Mouse (Mus musculus): ENCODE data around the gene Skor1. TPM values are rescaled to one million over a fixed set of nuclear protein-coding genes. Genes with fewer than 3 reads are reported as not detected.

Gene Skor1
- not detected in 2 replicates for polyA plus RNA-seq (2016; fragmentation: Nextera tagmentation; extraction: Ambion mirVana)

DNA sequence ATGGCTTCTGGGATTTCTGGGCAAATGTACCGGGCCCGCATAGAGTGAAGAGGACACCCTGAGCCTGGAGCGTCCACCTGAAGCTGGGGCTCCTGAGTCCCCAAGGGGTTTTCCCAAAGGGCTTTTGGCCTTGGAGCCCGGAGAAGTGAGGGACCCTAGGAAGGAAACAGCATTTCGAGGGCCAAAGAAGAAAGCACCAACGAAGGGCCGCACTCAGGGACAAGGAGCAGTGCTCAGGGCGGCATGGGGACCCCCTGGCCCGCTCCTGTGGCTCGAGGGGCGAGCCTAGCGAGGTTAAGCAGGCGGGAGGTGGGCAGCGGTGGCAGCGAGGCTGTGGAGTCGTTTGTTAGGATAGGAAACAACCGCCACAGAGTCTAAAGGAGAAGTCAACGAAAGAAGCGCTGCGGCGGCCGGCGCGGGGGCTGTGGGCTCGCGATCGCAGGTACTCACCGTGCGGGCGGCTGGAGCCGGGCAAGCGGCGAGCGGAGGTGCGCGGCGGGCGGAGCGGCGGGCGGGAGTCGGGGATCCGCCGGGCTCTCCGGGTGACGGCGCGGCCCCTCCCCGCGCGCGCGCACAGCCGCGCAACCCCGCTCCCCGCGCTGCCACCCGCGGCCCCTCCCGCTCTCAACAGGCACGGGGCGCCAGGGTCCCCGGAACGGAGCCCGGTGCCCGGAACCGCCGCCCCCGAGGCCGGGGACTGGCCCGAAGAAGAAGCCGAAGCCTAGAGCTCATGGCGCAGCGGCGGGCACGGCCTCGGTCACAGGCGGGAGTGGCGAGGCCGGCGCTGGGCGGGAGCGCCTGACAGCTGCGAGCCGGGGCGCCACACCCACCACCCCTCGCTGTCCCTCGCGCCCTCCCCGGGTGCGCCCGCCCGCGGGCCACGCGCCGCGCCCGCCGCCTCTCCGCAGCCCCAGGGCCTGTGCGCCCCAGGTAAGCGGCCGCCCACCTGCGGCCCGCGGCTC is at the start of gene Skor1:
Gene Skor1, minus strand, starts transcription at position 552 of the 962 bp plus-strand sequence.
- Histone ChIP-seq H3K9ac (peak within 1 kb of the TSS; percentile 42; the same call in 1 of the 2 replicates), H3K9me3 (replicated peaks) (peaks cover 5% of the 10 kb centered on the region; the same call in 1 of the 2 replicates)
- 1% methylated on average over 107 of the region's 108 CpGs for WGBS

DNA sequence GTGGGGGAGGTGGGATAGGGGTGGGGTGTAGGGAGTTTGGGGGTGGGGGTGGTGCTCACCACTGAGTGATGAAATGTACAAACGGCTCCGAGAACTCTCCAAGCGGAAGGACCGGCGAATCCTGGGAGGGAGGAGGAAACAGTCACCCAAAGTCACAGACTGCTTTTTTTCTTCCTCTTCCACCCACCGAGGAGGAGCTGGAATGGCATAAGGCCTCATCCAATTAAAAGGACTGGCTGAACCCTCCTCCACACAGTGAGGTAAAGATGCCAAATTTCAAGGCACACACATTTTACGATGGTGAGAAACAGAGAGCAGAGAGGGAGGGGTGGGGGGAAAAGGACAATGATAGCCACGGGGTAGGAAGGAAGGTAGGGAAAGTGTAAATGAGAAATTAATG is 48.5 kb upstream of the Skor1 start:
- Histone ChIP-seq H3K27me3 (replicated peaks) (no peaks in the 10 kb centered on the region), H3K27ac (ENCODE audit: poor library complexity, severe bottlenecking) (no peak overlapping the region), H3K36me3 (peaks cover 20% of the 10 kb centered on the region), H3K4me2 (peak overlapping the region; percentile 47), H3K9ac (no peak overlapping the region), H3K9me3 (replicated peaks) (peaks cover 4% of the 10 kb centered on the region), H3K4me1 (replicated peaks) (peaks cover 54% of the 10 kb centered on the region), H3K4me3 (peak overlapping the region; percentile 11; the same call in 1 of the 2 replicates)
- ATAC-seq (ENCODE audit: insufficient number of reproducible peaks, low FRiP score): no peak
- WGBS: 9% methylated on average over 8 of the region's 8 CpGs

More for the DNA sequence above, at the start of gene Skor1:
- peak within 1 kb of the TSS; percentile 51 for H3K4me3 ChIP-seq
- H3K27ac ChIP-seq (ENCODE audit: poor library complexity, severe bottlenecking): no peak within 1 kb of the TSS
- ATAC-seq (ENCODE audit: insufficient number of reproducible peaks, low FRiP score): no peak
- peaks cover 46% of the 10 kb centered on the region for H3K4me1 ChIP-seq (replicated peaks)
- peak within 1 kb of the TSS; percentile 81 for H3K4me2 ChIP-seq
- no peaks in the 10 kb centered on the region for H3K36me3 ChIP-seq
- peaks cover 100% of the 10 kb centered on the region for H3K27me3 ChIP-seq (replicated peaks)

DNA sequence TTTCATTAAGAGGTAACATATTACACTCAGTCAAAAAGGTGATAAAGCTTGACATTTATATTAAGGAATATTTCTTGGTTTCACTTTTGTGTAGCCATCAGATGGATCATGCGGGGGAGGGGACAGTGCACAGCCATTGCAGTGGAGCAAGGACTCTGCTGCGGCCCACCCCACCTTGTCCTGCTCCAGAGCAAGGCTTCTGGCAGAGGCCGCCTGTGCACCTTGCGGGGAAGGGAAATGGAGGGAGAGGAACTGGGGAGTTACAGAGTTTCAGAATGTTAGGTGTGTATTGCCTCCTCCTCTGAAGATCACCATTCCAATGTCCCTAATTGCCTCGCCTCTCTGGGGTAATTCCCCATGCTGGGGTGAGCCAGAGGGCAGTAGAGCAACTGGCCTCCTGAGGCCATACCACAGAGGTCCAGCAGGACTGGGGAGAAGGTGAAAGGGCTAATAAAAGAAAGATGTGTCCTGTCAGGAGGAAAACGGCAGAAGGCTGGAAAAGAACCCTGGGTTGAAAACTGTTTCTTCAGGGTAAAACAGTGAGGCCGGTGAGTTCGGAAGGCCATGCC is 47.4 kb upstream of the Skor1 start:
- 64% methylated on average over 8 of the region's 8 CpGs for WGBS
- Histone ChIP-seq H3K9me3 (replicated peaks) (no peaks in the 10 kb centered on the region), H3K36me3 (peaks cover 19% of the 10 kb centered on the region), H3K4me3 (no peak overlapping the region), H3K9ac (no peak overlapping the region), H3K4me1 (replicated peaks) (peaks cover 54% of the 10 kb centered on the region), H3K27me3 (replicated peaks) (no peaks in the 10 kb centered on the region), H3K27ac (ENCODE audit: poor library complexity, severe bottlenecking) (0 out of 2 replicates have a peak overlapping the region, but pooled peaks have one; percentile 2), H3K4me2 (no peak overlapping the region)
- ATAC-seq (ENCODE audit: insufficient number of reproducible peaks, low FRiP score): no peak

DNA sequence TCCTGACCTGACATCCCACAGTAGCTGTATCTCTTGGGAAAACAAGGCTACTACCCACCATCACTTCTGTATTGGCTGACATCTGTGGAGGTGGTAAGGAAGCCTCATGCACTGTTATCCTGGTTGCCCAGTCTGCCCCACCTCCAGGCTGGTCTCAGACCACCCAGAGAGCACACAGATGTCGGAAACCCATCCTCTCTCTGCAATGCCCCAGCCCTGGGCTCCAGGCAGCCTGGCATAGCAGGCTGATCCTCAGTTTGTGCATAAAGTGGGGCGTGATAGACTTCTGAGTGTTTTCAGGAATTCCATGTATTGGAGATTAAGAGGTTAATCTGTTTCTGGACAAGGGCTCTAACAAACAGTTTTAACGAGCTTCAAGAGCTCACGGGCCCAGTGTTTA is 46.8 kb upstream of the Skor1 start:
- Histone ChIP-seq H3K4me1 (replicated peaks) (peaks cover 54% of the 10 kb centered on the region), H3K9ac (no peak overlapping the region), H3K36me3 (peaks cover 22% of the 10 kb centered on the region), H3K27me3 (replicated peaks) (no peaks in the 10 kb centered on the region), H3K4me3 (no peak overlapping the region), H3K27ac (ENCODE audit: poor library complexity, severe bottlenecking) (peak overlapping the region; percentile 71), H3K9me3 (replicated peaks) (no peaks in the 10 kb centered on the region), H3K4me2 (peak overlapping the region; percentile 7; the same call in 1 of the 2 replicates)
- WGBS: 56% methylated on average over 4 of the region's 4 CpGs
- ATAC-seq (ENCODE audit: insufficient number of reproducible peaks, low FRiP score): no peak

DNA sequence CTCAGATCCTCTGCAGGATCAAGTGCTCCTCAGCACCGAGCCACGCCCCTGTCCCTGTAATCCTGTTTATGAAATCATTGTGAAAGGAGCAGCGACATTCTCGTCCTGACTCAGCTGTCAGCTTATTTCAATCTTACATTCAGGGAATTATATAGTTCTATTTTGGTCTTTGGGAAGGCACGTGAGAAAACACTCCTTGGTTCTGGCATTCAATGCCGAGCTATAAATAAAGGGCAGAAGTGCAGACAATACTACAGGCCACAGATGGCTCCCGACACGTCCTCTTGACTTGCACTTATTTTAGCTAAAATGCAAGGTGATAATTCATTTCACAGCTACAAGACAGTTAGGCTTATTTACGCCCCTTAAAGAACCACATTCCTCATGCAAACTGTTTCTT is 46.0 kb upstream of the Skor1 start:
- Histone ChIP-seq H3K4me2 (peak overlapping the region; percentile 25), H3K36me3 (peaks cover 22% of the 10 kb centered on the region), H3K9me3 (replicated peaks) (no peaks in the 10 kb centered on the region), H3K9ac (peak overlapping the region; percentile 24; the same call in 1 of the 2 replicates), H3K4me3 (no peak overlapping the region), H3K27ac (ENCODE audit: poor library complexity, severe bottlenecking) (peak overlapping the region; percentile 71), H3K4me1 (replicated peaks) (peaks cover 54% of the 10 kb centered on the region), H3K27me3 (replicated peaks) (no peaks in the 10 kb centered on the region)
- ATAC-seq (ENCODE audit: insufficient number of reproducible peaks, low FRiP score): no peak
- WGBS: 45% methylated on average over 9 of the region's 9 CpGs

DNA sequence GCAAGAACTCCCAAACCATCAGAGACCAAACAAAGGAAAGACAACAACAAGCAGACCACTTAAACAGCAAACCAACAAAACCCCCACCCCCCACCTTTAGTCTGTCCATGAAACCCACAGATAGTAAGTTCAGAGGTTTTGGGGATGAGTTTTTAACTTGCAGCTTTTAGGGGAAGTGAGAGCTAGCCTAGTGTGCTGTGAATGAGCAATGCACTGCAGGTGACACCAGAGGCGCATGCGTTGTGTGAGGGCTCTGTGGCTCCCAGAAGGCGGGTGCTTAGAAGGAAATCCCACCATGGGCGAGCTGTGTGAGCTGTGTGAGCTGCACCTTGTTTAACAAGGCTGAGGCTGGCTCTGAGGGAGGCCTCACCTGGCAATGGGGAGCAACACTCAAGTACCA is 44.0 kb upstream of the Skor1 start:
- peaks cover 55% of the 10 kb centered on the region for H3K4me1 ChIP-seq (replicated peaks)
- whole genome bisulfite sequencing: 78% methylated on average over 4 of the region's 4 CpGs
- no peak for ATAC-seq (ENCODE audit: insufficient number of reproducible peaks, low FRiP score)

DNA sequence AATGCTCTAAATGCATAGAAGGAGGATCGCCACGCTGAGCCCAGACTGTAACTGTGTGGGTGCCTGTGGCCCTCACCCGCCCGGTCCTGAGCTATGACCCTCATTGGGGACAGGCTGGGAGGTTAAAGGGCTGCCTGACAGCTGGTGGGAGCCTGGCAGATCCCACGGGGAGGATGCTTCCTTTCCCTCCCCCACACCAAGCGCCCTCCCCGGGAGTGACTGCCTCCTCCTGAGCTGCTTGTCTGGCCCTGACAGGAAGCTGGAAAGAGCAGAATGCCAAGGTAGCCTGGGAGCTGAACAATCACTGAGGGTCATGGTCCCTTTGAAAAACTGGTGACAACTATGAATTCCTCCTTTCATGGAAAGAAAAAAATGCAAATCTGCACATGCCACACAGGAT is 38.5 kb upstream of the Skor1 start:
- Histone ChIP-seq H3K9ac (no peak overlapping the region), H3K4me1 (replicated peaks) (peaks cover 27% of the 10 kb centered on the region), H3K27me3 (replicated peaks) (peaks cover 26% of the 10 kb centered on the region), H3K27ac (ENCODE audit: poor library complexity, severe bottlenecking) (no peak overlapping the region), H3K4me2 (no peak overlapping the region), H3K9me3 (replicated peaks) (no peaks in the 10 kb centered on the region), H3K4me3 (no peak overlapping the region), H3K36me3 (peaks cover 23% of the 10 kb centered on the region)
- WGBS: 30% methylated on average over 7 of the region's 7 CpGs
- ATAC-seq (ENCODE audit: insufficient number of reproducible peaks, low FRiP score): no peak

More for the DNA sequence above, 44.0 kb upstream of the Skor1 start:
- Histone ChIP-seq H3K4me3 (no peak overlapping the region), H3K4me2 (no peak overlapping the region), H3K27ac (ENCODE audit: poor library complexity, severe bottlenecking) (0 out of 2 replicates have a peak overlapping the region, but pooled peaks have one; percentile 50), H3K36me3 (peaks cover 26% of the 10 kb centered on the region), H3K9ac (no peak overlapping the region), H3K9me3 (replicated peaks) (no peaks in the 10 kb centered on the region), H3K27me3 (replicated peaks) (no peaks in the 10 kb centered on the region)

DNA sequence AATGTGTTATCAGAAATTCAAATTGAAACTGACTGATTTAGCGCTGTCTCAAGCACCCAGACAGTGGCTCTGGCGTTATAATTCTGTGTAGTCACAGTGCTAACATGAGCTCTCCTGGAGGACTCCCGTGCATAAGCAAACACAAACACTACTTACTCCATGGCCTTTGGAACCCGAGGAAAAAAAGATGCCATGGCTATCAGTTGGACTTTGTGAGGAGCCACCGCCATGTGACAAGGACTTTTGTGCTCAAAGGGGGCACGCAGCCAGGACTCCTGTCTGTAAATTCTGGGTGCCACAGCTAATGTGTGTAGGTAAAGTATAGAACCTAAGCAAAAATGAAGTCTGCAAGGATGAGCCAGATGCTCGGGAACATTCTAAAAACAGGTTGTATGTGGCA is 36.5 kb upstream of the Skor1 start:
- peaks cover 35% of the 10 kb centered on the region for H3K4me1 ChIP-seq (replicated peaks)
- no peak overlapping the region for H3K4me3 ChIP-seq
- no peak for ATAC-seq (ENCODE audit: insufficient number of reproducible peaks, low FRiP score)
- H3K27me3 ChIP-seq (replicated peaks): peaks cover 37% of the 10 kb centered on the region
- H3K4me2 ChIP-seq: no peak overlapping the region
- no peaks in the 10 kb centered on the region for H3K9me3 ChIP-seq (replicated peaks)
- H3K27ac ChIP-seq (ENCODE audit: poor library complexity, severe bottlenecking): no peak overlapping the region
- H3K36me3 ChIP-seq: peaks cover 15% of the 10 kb centered on the region
- no peak overlapping the region for H3K9ac ChIP-seq
- WGBS: 69% methylated on average over 7 of the region's 7 CpGs

DNA sequence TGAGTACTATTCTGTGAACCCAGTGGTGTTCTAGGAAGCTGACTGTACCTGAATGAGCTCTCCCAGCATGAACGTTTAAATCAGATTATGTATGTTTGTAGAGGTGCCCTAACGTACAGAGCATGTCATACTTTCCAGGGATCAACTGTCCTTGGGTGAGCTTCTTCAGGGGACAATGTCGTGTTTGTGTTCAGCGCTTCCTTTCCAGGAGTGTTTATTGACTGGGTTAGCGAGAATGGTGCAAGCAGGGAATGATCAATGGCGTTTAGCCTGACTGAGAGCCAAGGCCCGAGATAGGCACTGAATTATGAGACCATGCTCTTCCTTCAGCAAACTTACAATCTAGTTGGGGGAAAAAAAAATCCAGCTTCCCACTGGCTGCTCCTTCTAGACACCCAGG is 35.1 kb upstream of the Skor1 start:
- H3K36me3 ChIP-seq: peaks cover 16% of the 10 kb centered on the region
- H3K9ac ChIP-seq: no peak overlapping the region
- peaks cover 34% of the 10 kb centered on the region for H3K4me1 ChIP-seq (replicated peaks)
- no peak overlapping the region for H3K4me3 ChIP-seq
- ATAC-seq (ENCODE audit: insufficient number of reproducible peaks, low FRiP score): no peak
- no peak overlapping the region for H3K4me2 ChIP-seq
- H3K27me3 ChIP-seq (replicated peaks): peaks cover 49% of the 10 kb centered on the region
- no peak overlapping the region for H3K27ac ChIP-seq (ENCODE audit: poor library complexity, severe bottlenecking)
- H3K9me3 ChIP-seq (replicated peaks): no peaks in the 10 kb centered on the region
- WGBS: 67% methylated on average over 7 of the region's 7 CpGs

DNA sequence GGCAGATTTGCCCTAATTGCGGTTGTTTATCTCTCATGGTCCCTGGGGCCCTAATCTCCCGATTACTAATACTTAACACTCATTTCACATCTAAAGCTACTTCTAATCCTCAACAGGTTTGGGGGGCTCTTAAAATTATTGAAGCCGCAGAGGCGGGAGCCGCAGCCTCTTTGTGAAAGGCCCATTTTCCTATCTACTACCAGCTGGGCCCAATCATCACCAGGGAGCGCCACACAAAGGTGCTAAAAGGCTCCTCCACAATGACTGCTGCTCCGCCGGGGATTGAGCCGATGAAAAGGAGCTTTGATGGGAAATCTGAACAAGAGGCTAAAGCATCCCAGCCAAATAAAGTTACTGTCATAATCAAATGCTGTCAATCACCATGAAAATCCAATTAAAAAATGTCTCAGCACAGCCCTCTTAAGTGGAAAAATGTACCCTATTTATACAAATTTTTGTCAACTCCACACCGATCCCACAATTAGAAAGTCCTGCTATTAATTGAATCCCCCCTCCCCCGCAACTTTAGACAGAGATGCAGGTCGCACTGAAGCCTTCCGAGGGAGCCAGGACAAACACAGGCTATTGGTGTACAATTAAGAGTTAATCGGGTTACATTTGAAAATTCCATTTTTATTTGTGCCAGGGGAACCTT is 33.7 kb upstream of the Skor1 start:
- H3K4me2 ChIP-seq: peak overlapping the region; percentile 32; the same call in 1 of the 2 replicates
- 28% methylated on average over 14 of the region's 14 CpGs for WGBS
- no peak for ATAC-seq (ENCODE audit: insufficient number of reproducible peaks, low FRiP score)
- H3K9ac ChIP-seq: no peak overlapping the region
- H3K4me3 ChIP-seq: no peak overlapping the region
- peaks cover 16% of the 10 kb centered on the region for H3K36me3 ChIP-seq
- peaks cover 52% of the 10 kb centered on the region for H3K27me3 ChIP-seq (replicated peaks)
- no peak overlapping the region for H3K27ac ChIP-seq (ENCODE audit: poor library complexity, severe bottlenecking)
- peaks cover 20% of the 10 kb centered on the region for H3K4me1 ChIP-seq (replicated peaks)
- no peaks in the 10 kb centered on the region for H3K9me3 ChIP-seq (replicated peaks)
